Mouse (Mus musculus) heart, postnatal 25 days (tissue): Measurements from ENCODE around the gene Isg20l2. TPM values are rescaled to one million over a fixed set of nuclear protein-coding genes. Genes with fewer than 3 reads are reported as not detected.

Source experiments
- DNase-seq: peaks from one replicate; pipeline ENCODE4 v3.0.0; 2022; ENCODE audit warnings: low spot score
- intact Hi-C: fragments of 180-260 bp; cut with DNase I; formaldehyde crosslinking; loops from one replicate; pipeline ENCODE4 v1.15.1; 2025
- total RNA-seq, 2 experiments: library from RNA; stranded (reverse); gene quantifications; 2 replicates each; pipeline ENCODE4 v1.2.3; 2021

The Isg20l2 gene
- total RNA-seq, 2 experiments from 2014 or later: 12.1 to 12.4 TPM

GRCm38 (mm10) chr3:87988068-87988467 lies 58.0 kb downstream of the Isg20l2 start:
- no peak for DNase-seq
- intact Hi-C loops: loop anchor here (10.0 kb wide), 1 partner anchor 223 kb away; no protein-coding TSS in a partner anchor

DNA sequence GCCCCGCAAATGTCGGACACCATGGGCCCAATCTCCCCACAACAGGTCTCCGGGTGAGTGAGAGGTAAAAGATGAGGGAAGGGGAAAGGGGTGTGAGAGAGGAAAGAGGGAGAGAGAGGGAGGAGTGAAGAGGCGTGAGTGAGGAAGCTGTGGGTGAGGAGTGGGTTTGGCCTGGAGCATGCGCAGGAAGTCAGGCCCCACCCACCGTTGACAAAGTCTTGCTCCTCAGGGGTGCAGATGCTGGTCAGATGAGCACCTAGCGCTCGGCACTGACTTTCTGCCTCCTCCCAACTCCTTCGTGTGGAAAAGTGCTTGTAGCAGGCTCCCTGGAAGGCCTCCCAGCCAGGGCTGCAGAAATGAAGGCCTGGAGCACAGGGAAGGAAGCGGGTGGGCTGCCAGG lies 59.8 kb downstream of the Isg20l2 start:
- intact Hi-C loops: loop anchor here (10.0 kb wide), 1 partner anchor 225 kb away; no protein-coding TSS in a partner anchor
- no peak for DNase-seq

Other genes with a start within 250 kb of the Isg20l2 start
- gene Lrrc71, start 181.7 kb upstream of the Isg20l2 start, total RNA-seq: under 1 TPM; 0.16 to 0.17 TPM
- gene Ntrk1, start 135.2 kb upstream of the Isg20l2 start, total RNA-seq: under 1 TPM; 0.17 to 0.18 TPM
- under 1 TPM in 1 of 2 experiments, not detected in 1; 0.08 TPM for gene Insrr, start 133.4 kb upstream of the Isg20l2 start, total RNA-seq
- gene Pear1, start 106.0 kb upstream of the Isg20l2 start, total RNA-seq: 10 to 100 TPM; 17.9 to 21.7 TPM
- under 1 TPM in 1 of 2 experiments, not detected in 1; 0.08 TPM for gene Sh2d2a, start 83.6 kb upstream of the Isg20l2 start, total RNA-seq
- gene Prcc, start 44.7 kb upstream of the Isg20l2 start, total RNA-seq: 10 to 100 TPM; 48.3 to 50.7 TPM
- 100 to 1,000 TPM; 108 to 112 TPM for gene Hdgf, start 24.0 kb upstream of the Isg20l2 start, total RNA-seq
- 10 to 100 TPM; 68.3 to 70.1 TPM for gene Mrpl24, start 10.8 kb upstream of the Isg20l2 start, total RNA-seq
- gene Rrnad1, start 403 bp downstream of the Isg20l2 start, total RNA-seq: 1 to 10 TPM; 6.0 to 6.1 TPM
- gene Crabp2, start 18.4 kb downstream of the Isg20l2 start, total RNA-seq: not detected
- gene Nes, start 40.8 kb downstream of the Isg20l2 start, total RNA-seq: 10 to 100 TPM; 20.9 to 25.1 TPM
- gene Bcan, start 69.9 kb downstream of the Isg20l2 start, total RNA-seq: under 1 TPM; 0.14 to 0.26 TPM
- not detected for gene Hapln2, start 97.3 kb downstream of the Isg20l2 start, total RNA-seq
- gene Gpatch4, start 112.8 kb downstream of the Isg20l2 start, total RNA-seq: 10 to 100 TPM in 1 of 2 experiments, 1 to 10 TPM in 1; 7.8 to 10.2 TPM
- gene Naxe, start 128.2 kb downstream of the Isg20l2 start, total RNA-seq: 10 to 100 TPM; 64.1 to 71.5 TPM
- not detected for gene Ttc24, start 148.0 kb downstream of the Isg20l2 start, total RNA-seq
- 1 to 10 TPM in 1 of 2 experiments, under 1 TPM in 1; 0.75 to 1.0 TPM for gene Iqgap3, start 151.7 kb downstream of the Isg20l2 start, total RNA-seq
- 100 to 1,000 TPM; 111 to 122 TPM for gene Mef2d, start 212.1 kb downstream of the Isg20l2 start, total RNA-seq